Mouse (Mus musculus): ENCODE measurements around the gene Rnaset2a.

- TF ChIP-seq POLR2AphosphoS2 (IDR thresholded peaks at IDR 0.05; ENCODE audit: insufficient read length, low read depth) (no peak), POLR2A (IDR thresholded peaks at IDR 0.05; ENCODE audit: insufficient read length, low read depth) (no peak)
Measured at GRCm38 (mm10) chr17:8171081-8171480, 23.2 kb upstream of the Rnaset2a start.

Measured in myocyte (in vitro differentiated cells).